Mouse (Mus musculus) erythroid progenitor cell, adult 5-6 weeks (primary cell): ENCODE measurements around the gene Defb25. TPM values are rescaled to one million over a fixed set of nuclear protein-coding genes. Genes with fewer than 3 reads are reported as not detected.

ENCODE experiments used
- ATAC-seq: replicated peaks from 2 replicates; pipeline ENCODE4 v1.8.0; 2016; ENCODE audit warnings: moderate number of reproducible peaks, mild to moderate bottlenecking, moderate TSS enrichment, inconsistent platforms; ENCODE audit not compliant: poor library complexity, low FRiP score, severe bottlenecking
- total RNA-seq, 2 experiments: library from RNA; stranded (forward) in 1 of 2; stranded (reverse) in 1 of 2; fragments of 150-400 nt in 1 of 2; fragments of 186-747, 209-891 nt in 1 of 2; gene quantifications; 2 replicates each; pipeline versions ENCODE4 v1.2.3 to v1.2.4; 2015 to 2017; ENCODE audit warnings: low replicate concordance in 2 of 2

Gene Defb25
- total RNA-seq, 2 experiments from 2014 or later: not detected

GRCm38 (mm10) chr2:152629904-152630303, 7.1 kb upstream of the Defb25 start:
- ATAC-seq: no peak

DNA sequence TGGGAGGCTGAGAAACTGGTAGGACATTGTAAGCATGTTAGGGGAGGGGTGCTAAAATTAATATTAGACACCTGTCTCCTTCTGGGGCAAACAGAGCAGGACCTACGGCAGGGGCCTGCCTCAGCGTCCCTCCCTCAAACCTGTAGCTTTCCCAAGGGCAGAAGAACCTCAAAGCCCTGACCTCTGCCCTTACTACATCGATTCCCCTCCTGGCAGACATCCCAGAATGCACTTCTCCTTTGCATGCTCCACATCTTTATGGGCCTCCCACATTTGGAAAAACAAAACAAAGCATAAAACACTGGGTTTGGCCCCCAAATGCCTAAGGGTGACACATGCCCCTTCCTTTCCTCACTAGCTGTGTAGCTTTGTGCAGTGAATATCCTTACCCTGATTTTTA, 6.4 kb upstream of the Defb25 start:
- no peak for ATAC-seq

GRCm38 (mm10) chr2:152628066-152628465, 5.2 kb upstream of the Defb25 start:
- no peak for ATAC-seq

GRCm38 (mm10) chr2:152626774-152627591, 4.1 kb upstream of the Defb25 start, which contains the start of gene Rem1:
Rem1 (plus strand) TSS chr2:152626951.
- no peak for ATAC-seq

GRCm38 (mm10) chr2:152625256-152625655, 2.4 kb upstream of the Defb25 start:
- ATAC-seq: no peak

- ATAC-seq: no peak
Observed at GRCm38 (mm10) chr2:152624566-152624965, 1.7 kb upstream of the Defb25 start.

GRCm38 (mm10) chr2:152622151-152622550, 702 bp downstream of the Defb25 start:
- ATAC-seq: no peak

GRCm38 (mm10) chr2:152620367-152621134, 2.3 kb downstream of the Defb25 start:
- ATAC-seq: no peak

GRCm38 (mm10) chr2:152617374-152617773, 5.5 kb downstream of the Defb25 start:
- no peak for ATAC-seq

- ATAC-seq: no peak
Observed at GRCm38 (mm10) chr2:152616470-152616869, 6.4 kb downstream of the Defb25 start.

- ATAC-seq: peak; percentile 67; the same call in 1 of the 2 replicates
Observed at GRCm38 (mm10) chr2:152615563-152615962, 7.3 kb downstream of the Defb25 start.

GRCm38 (mm10) chr2:152612193-152612592, 10.7 kb downstream of the Defb25 start:
- ATAC-seq: no peak

DNA sequence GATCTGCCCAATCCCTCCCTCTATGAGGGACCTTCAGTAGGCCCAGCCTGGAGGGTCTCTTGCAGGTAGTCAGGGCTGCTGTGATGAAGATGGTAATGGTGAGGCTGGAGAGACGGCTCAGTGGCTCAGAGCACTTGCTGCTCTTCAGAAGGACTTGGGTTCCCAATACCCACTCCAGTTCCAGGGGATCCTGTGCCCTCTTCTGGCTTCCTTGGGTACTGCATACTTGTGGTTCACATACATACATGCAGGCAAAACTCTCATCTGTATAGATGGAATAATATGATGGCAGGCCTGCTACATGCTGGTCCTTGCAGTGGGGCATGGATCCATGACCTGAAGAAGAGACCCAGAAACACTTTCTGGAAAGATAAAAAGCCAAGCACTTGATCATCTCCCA, 14.1 kb downstream of the Defb25 start:
- ATAC-seq: no peak

DNA sequence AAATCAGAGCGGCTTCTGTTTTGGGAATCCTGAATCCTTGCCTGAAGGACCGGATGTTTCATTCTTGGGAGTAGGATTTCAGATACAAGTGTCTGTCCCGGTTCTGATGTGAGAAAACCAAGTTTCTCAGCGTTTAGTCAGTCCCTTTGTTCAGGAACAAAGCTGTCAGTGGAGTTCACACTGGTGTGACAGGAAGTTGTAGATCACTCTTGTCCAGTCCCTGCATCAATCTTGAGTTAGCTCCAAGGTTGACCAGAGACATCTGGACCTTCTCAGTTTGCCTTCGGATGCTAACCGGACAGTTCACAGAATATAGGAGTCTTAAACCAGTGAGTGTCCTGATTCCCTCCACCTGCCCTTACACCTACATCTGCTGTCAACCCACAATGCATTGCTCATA, 15.1 kb downstream of the Defb25 start:
- ATAC-seq: no peak

GRCm38 (mm10) chr2:152604057-152604456, 18.8 kb downstream of the Defb25 start, which contains the start of gene Defb36:
Defb36 (plus strand) TSS chr2:152604327.
- no peak for ATAC-seq

DNA sequence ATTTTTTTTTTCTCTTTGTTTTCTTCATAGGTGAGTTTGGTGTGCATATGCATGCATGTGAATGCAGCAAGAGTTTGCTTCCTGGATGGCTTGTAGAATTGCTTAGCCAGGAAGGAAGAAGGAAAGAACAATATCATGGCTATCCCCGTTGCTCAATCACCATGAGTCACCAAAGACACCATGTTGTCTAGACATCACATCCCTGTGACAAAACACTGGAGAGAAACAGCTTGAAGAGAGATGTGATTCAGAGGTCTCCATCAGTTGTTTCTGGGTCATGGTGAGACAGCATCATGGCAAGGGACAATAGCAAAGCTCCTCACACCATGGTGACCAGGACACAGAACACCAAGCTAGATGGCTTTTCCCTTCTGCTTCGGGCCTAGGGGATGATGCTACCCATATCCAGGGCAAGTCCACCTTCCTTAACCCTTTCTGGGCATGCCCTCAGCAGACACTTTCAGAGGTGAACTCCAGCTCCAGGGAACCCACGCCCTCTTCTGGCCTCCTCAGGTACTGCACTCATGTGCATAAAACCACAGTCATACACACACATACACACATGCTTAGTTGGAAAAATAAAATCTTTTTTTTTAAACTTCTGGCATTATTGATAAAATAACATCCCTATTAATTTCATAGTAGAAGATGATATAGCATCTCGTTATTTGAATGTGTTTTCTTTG, 21.4 kb downstream of the Defb25 start:
- no peak for ATAC-seq

DNA sequence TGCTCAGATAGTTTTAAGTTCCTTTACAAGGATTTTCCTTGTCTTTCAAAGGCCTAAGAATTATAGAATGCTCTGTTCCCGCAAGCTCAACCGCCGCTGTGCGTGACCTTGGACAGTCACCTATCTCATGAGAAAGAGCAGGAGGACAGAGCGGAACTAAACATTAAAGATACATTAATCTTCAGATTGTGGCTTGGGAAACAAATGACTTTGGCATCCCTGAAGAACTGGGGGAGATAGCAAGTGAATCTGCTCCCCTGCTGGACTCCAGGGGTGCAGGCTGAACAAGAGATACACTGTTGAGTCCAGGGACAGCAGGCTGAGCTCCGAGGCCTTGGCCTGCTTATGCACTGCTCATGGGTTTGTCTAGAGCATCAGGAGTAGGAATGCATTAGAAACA, 22.8 kb downstream of the Defb25 start:
- ATAC-seq: no peak

- no peak for ATAC-seq
Observed at GRCm38 (mm10) chr2:152599299-152599698, 23.6 kb downstream of the Defb25 start, which contains the start of gene Defb45. Defb45 (minus strand) TSS chr2:152599399.

- ATAC-seq: no peak
Observed at GRCm38 (mm10) chr2:152589021-152589420, 33.8 kb downstream of the Defb25 start.

- no peak for ATAC-seq
Observed at GRCm38 (mm10) chr2:152588450-152588849, 34.4 kb downstream of the Defb25 start.
